Mouse (Mus musculus): ENCODE data around the gene Nptn. TPM values are rescaled to one million over a fixed set of nuclear protein-coding genes. Genes with fewer than 3 reads are reported as not detected.

Gene Nptn
- polyA plus RNA-seq, 1 experiment, result 807 TPM

GRCm38 (mm10) chr9:58690701-58691100 is 108.7 kb downstream of the Nptn start:
- DNase-seq (ENCODE audit: low spot score), result no peak

DNA sequence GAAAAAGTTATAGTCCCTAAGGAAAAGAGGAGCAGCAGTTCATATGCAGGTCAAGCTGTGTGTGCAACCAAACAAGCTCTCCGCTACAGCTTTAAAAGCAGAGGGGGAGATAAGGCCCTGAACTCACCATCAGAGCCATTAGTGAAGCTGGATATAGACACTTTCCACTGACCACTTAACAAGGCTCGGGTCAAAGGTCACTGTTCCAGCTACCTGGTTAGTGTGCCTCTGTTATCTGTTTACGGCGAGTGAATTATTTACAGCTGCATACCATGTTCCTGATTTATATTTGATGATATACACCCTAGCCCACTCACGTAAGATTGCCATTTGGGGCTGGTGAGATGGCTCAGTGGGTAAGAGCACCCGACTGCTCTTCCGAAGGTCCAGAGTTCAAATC is 109.4 kb downstream of the Nptn start:
- no peak for DNase-seq (ENCODE audit: low spot score)

- no peak for DNase-seq (ENCODE audit: low spot score)
Observed at GRCm38 (mm10) chr9:58698486-58698885, 116.4 kb downstream of the Nptn start.

- DNase-seq (ENCODE audit: low spot score), result no peak
Observed at GRCm38 (mm10) chr9:58701751-58702150, 119.7 kb downstream of the Nptn start.

DNA sequence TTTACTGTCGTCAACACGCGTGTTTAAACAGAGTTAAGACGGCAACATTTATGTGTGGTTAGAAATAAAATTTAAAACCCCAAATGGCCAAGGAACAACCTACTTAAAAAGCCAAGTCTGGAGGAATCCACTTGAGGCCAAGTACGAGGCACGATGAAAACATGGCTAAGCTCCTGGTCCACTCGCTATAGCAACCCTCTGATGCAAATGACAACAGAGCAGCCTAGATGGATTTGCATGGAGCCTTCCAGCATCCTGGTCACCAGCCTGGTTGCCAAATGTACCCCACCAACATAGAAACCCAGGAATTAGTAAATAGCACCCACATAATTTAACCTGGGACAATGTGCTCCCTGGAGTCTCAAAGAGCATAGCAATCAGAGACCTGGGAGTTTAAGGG is 121.7 kb downstream of the Nptn start:
- DNase-seq (ENCODE audit: low spot score), result no peak

DNA sequence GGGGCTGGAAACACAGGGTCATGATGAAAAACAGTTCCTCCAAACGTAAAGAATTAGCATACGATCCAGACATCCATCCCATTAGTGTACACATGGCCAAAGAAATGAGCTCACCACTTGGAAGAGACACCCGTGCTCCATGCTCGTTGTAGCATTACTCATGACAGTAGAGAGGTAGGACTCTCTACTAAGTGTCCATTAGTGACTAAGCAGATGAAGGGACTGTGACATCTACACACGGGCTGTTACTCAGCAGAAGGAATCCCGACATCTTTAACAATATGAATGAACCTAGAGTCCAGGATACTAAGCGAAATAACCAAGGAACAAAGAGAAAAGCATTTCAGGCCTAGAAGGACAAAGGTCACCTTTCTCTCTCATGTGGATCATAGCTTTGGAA is 124.0 kb downstream of the Nptn start:
- no peak for DNase-seq (ENCODE audit: low spot score)

Other genes starting within 250 kb of the Nptn start
- not detected in 2 replicates for gene Tbc1d21, start 211.8 kb upstream of the Nptn start, polyA plus RNA-seq (2012; rRNA removed)
- 4.1 and 4.8 TPM in 2 replicates for gene Insyn1, start 93.6 kb upstream of the Nptn start, polyA plus RNA-seq (2012; rRNA removed)
- 9.3 and 11.2 TPM in 2 replicates for gene Cd276, start 26.8 kb upstream of the Nptn start, polyA plus RNA-seq (2012; rRNA removed)
- gene Rec114, start 161.7 kb downstream of the Nptn start, polyA plus RNA-seq (2012; rRNA removed), result 0.30 TPM in 1 of 2 replicates, not detected in the other
- 0.06 and 0.10 TPM in 2 replicates for gene Hcn4, start 241.2 kb downstream of the Nptn start, polyA plus RNA-seq (2012; rRNA removed)